In genomic region chr11:100430052-100430451, GRCm38 (mm10) we compare ENCODE assay signal across 24 mouse cellular contexts. TPM values are rescaled to one million over a fixed set of nuclear protein-coding genes. Genes with fewer than 3 reads are reported as not detected.
A peak's percentile ranks its signal among the peaks of the same experiment; 100 is the strongest.
DNase-seq lines count a peak whose midpoint lies in the region; ATAC-seq lines count a peak whose summit lies in the region.
"Had no signal": no experiment of that assay in that cellular context is flagged by ENCODE, and none has a peak within 500 bp of the region (broad histone marks: within the 10 kb centered on the region; RNA-seq: fewer than 3 reads in every experiment).

No protein-coding gene starts in this region.

- no peaks in the 10 kb centered on the region for H3K27me3 ChIP-seq in midbrain, embryonic 11.5 days (ENCODE audit: control insufficient read depth, insufficient read depth, low read length)
- H3K27me3 ChIP-seq in midbrain, embryonic 13.5 days = no peaks in the 10 kb centered on the region
- no peaks in the 10 kb centered on the region for H3K27me3 ChIP-seq in heart, embryonic 15.5 days
- H3K27me3 ChIP-seq: embryonic facial prominence, embryonic 15.5 days; kidney, embryonic 15.5 days had no signal

- 96% methylated on average over 7 of the region's 7 CpGs for WGBS in midbrain, embryonic 11.5 days
- WGBS in midbrain, embryonic 13.5 days = 88% methylated on average over 7 of the region's 7 CpGs
- WGBS in heart, embryonic 15.5 days = 50% methylated on average over 7 of the region's 7 CpGs

- no peak overlapping the region for H3K4me2 ChIP-seq in midbrain, embryonic 11.5 days
- no peak overlapping the region for H3K4me2 ChIP-seq in midbrain, embryonic 13.5 days (replicated peaks)
- no peak overlapping the region for H3K4me2 ChIP-seq in heart, embryonic 15.5 days
- H3K4me2 ChIP-seq: embryonic facial prominence, embryonic 15.5 days; kidney, embryonic 15.5 days had no signal

- no peak overlapping the region for H3K4me3 ChIP-seq in midbrain, embryonic 11.5 days (ENCODE audit: low read depth, low read length)
- no peak overlapping the region for H3K4me3 ChIP-seq in midbrain, embryonic 13.5 days (replicated peaks)
- no peak overlapping the region for H3K4me3 ChIP-seq in heart, embryonic 15.5 days
- H3K4me3 ChIP-seq: embryonic facial prominence, embryonic 15.5 days; hindbrain, embryonic 10.5 days; kidney, embryonic 15.5 days had no signal

- H3K9me3 ChIP-seq in midbrain, embryonic 11.5 days (ENCODE audit: control insufficient read depth, low read length) = no peaks in the 10 kb centered on the region
- H3K9me3 ChIP-seq in midbrain, embryonic 13.5 days = no peaks in the 10 kb centered on the region
- no peaks in the 10 kb centered on the region for H3K9me3 ChIP-seq in heart, embryonic 15.5 days (replicated peaks)
- H3K9me3 ChIP-seq: embryonic facial prominence, embryonic 15.5 days; hindbrain, embryonic 10.5 days; kidney, embryonic 15.5 days had no signal

- no peak overlapping the region for H3K9ac ChIP-seq in midbrain, embryonic 11.5 days (ENCODE audit: low read length)
- no peak overlapping the region for H3K9ac ChIP-seq in midbrain, embryonic 13.5 days (replicated peaks)
- no peak overlapping the region for H3K9ac ChIP-seq in heart, embryonic 15.5 days
- H3K9ac ChIP-seq: embryonic facial prominence, embryonic 15.5 days; kidney, embryonic 15.5 days; liver, postnatal 0 days had no signal

- H3K36me3 ChIP-seq in midbrain, embryonic 11.5 days (ENCODE audit: control insufficient read depth, insufficient read depth, low read length) = no peaks in the 10 kb centered on the region
- H3K36me3 ChIP-seq in midbrain, embryonic 13.5 days = peaks cover 38% of the 10 kb centered on the region
- peaks cover 4% of the 10 kb centered on the region for H3K36me3 ChIP-seq in heart, embryonic 15.5 days

- no peak overlapping the region for H3K27ac ChIP-seq in midbrain, embryonic 11.5 days (ENCODE audit: low read depth, low read length)
- H3K27ac ChIP-seq in midbrain, embryonic 13.5 days = no peak overlapping the region
- peak overlapping the region; percentile 82 for H3K27ac ChIP-seq in heart, embryonic 15.5 days
- H3K27ac ChIP-seq: embryonic facial prominence, embryonic 15.5 days; hindbrain, embryonic 10.5 days; kidney, embryonic 15.5 days had no signal

- peak; percentile 43 to 51 for DNase-seq in cerebellum, postnatal 10 days
- no peak for DNase-seq in cerebellum, adult 9-11 months
- peak; percentile 53 for DNase-seq in midbrain, embryonic 11.5 days (ENCODE audit: low spot score, missing footprints)
- no peak for DNase-seq in thymus, postnatal 14 days
- no peak for DNase-seq in left cerebral cortex, adult 18-20 months (ENCODE audit: low spot score in 2 of 2)
- DNase-seq: adrenal gland, postnatal 36 days; cerebellum, adult 8-10 months; gastrocnemius, postnatal 36 days; kidney, postnatal 4 days; liver, postnatal 0 days; lung, postnatal 10 days; retina, postnatal 1 day; thymus, postnatal 36 days had no signal

- ATAC-seq in midbrain, embryonic 11.5 days (ENCODE audit: low FRiP score) = no peak
- no peak for ATAC-seq in midbrain, embryonic 13.5 days
- peak; percentile 57; the same call in 1 of the 2 replicates for ATAC-seq in heart, embryonic 15.5 days (replicated peaks; ENCODE audit: insufficient number of reproducible peaks, insufficient read depth, low FRiP score, low read depth)
- ATAC-seq: forebrain, embryonic 16.5 days; hindbrain, postnatal 0 days; intestine, postnatal 0 days; liver, postnatal 0 days; midbrain, embryonic 16.5 days had no signal

- no peaks in the 10 kb centered on the region for H3K4me1 ChIP-seq in midbrain, embryonic 11.5 days (ENCODE audit: control insufficient read depth, insufficient read depth, low read length)
- peaks cover 5% of the 10 kb centered on the region; the same call in 1 of the 2 replicates for H3K4me1 ChIP-seq in midbrain, embryonic 13.5 days (replicated peaks)
- peaks cover 49% of the 10 kb centered on the region for H3K4me1 ChIP-seq in heart, embryonic 15.5 days (replicated peaks)
- H3K4me1 ChIP-seq: embryonic facial prominence, embryonic 15.5 days; kidney, embryonic 15.5 days had no signal

RNA-seq across cellular contexts. Expression of gene Nt5c3b, which starts 11.6 kb away (rescaled TPM):
- 88.9 and 91.6 TPM in 2 replicates for polyA plus RNA-seq in midbrain, embryonic 11.5 days (2014; fragmentation: Nextera tagmentation; extraction: Ambion mirVana)
- 99.3 and 101 TPM in 2 replicates for polyA plus RNA-seq in midbrain, embryonic 13.5 days (2015; fragmentation: Nextera tagmentation; extraction: Ambion mirVana)
- 90.2 and 104 TPM in 2 replicates for polyA plus RNA-seq in heart, embryonic 15.5 days (2015; fragmentation: Nextera tagmentation; extraction: Ambion mirVana)
- total RNA-seq in left cerebral cortex, adult 18-20 months (2021) = 10 to 100 TPM; 47.2 to 53.8 TPM

RNA-seq across cellular contexts. Expression of gene Klhl10, which starts 11.7 kb away (rescaled TPM):
- 0.44 and 0.61 TPM in 2 replicates for polyA plus RNA-seq in midbrain, embryonic 11.5 days (2014; fragmentation: Nextera tagmentation; extraction: Ambion mirVana)
- polyA plus RNA-seq in midbrain, embryonic 13.5 days (2015; fragmentation: Nextera tagmentation; extraction: Ambion mirVana) = 0.85 and 1.2 TPM in 2 replicates
- 0.33 and 0.42 TPM in 2 replicates for polyA plus RNA-seq in heart, embryonic 15.5 days (2015; fragmentation: Nextera tagmentation; extraction: Ambion mirVana)
- total RNA-seq in left cerebral cortex, adult 18-20 months (2021) = 1 to 10 TPM in 1 of 2 experiments, under 1 TPM in 1; 0.82 to 1.2 TPM
- total RNA-seq: megakaryocyte, adult 5-6 weeks had no signal

RNA-seq across cellular contexts. Expression of gene Fkbp10, which starts 14.6 kb away (rescaled TPM):
- 33.0 and 36.2 TPM in 2 replicates for polyA plus RNA-seq in midbrain, embryonic 11.5 days (2014; fragmentation: Nextera tagmentation; extraction: Ambion mirVana)
- polyA plus RNA-seq in midbrain, embryonic 13.5 days (2015; fragmentation: Nextera tagmentation; extraction: Ambion mirVana) = 16.4 and 19.9 TPM in 2 replicates
- polyA plus RNA-seq in heart, embryonic 15.5 days (2015; fragmentation: Nextera tagmentation; extraction: Ambion mirVana) = 86.3 and 119 TPM in 2 replicates
- total RNA-seq in left cerebral cortex, adult 18-20 months (2021) = 1 to 10 TPM; 4.3 to 6.6 TPM

RNA-seq across cellular contexts. Expression of gene P3h4, which starts 15.4 kb away (rescaled TPM):
- polyA plus RNA-seq in midbrain, embryonic 11.5 days (2014; fragmentation: Nextera tagmentation; extraction: Ambion mirVana) = 19.3 and 19.7 TPM in 2 replicates
- polyA plus RNA-seq in midbrain, embryonic 13.5 days (2015; fragmentation: Nextera tagmentation; extraction: Ambion mirVana) = 13.7 and 16.8 TPM in 2 replicates
- polyA plus RNA-seq in heart, embryonic 15.5 days (2015; fragmentation: Nextera tagmentation; extraction: Ambion mirVana) = 48.3 and 63.1 TPM in 2 replicates
- 10 to 100 TPM; 10.4 to 11.3 TPM for total RNA-seq in left cerebral cortex, adult 18-20 months (2021)
- total RNA-seq: megakaryocyte, adult 5-6 weeks; MEL had no signal

RNA-seq across cellular contexts. Expression of gene Jup, which starts 32.5 kb away (rescaled TPM):
- polyA plus RNA-seq in midbrain, embryonic 11.5 days (2014; fragmentation: Nextera tagmentation; extraction: Ambion mirVana) = 23.5 and 25.2 TPM in 2 replicates
- polyA plus RNA-seq in midbrain, embryonic 13.5 days (2015; fragmentation: Nextera tagmentation; extraction: Ambion mirVana) = 69.2 and 70.5 TPM in 2 replicates
- 117 and 140 TPM in 2 replicates for polyA plus RNA-seq in heart, embryonic 15.5 days (2015; fragmentation: Nextera tagmentation; extraction: Ambion mirVana)
- 10 to 100 TPM; 47.2 to 49.3 TPM for total RNA-seq in left cerebral cortex, adult 18-20 months (2021)

Comparison
In these comparisons a context has a peak if more than half of its experiments do, and no peak if none do; other contexts are left out.
1. DNase-seq: peak in cerebellum, postnatal 10 days (2 of 2) and midbrain, embryonic 11.5 days (single experiment); none in cerebellum, adult 9-11 months (single experiment), thymus, postnatal 14 days (single experiment) and left cerebral cortex, adult 18-20 months (0 of 2).